Mouse (Mus musculus): Measurements from ENCODE around the gene Dph2. TPM values are rescaled to one million over a fixed set of nuclear protein-coding genes. Genes with fewer than 3 reads are reported as not detected.

Dph2 gene
- polyA plus RNA-seq, 1 experiment from 2014 or later: 22.0 TPM

DNA sequence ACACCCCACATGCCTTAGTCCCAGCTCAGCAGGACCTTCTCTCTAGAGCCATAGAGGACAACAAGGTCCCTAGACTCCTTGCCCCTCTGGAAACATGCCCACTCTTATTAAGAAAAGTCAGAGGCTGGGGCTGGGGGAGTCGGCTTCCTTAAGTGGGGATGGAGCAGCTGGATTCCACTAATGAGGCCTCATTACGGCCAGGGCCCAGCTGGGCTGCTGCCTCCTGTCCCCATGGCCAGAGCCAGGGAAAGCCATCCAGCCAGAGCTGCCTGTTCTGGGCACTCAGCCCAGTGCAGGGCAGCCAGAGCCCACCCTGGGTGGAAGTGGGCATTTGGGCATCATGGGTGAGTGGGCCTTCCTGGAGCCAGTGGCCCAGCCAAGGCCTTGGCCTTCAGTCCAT is 44.8 kb downstream of the Dph2 start:
- Histone ChIP-seq H3K9me3 (ENCODE audit: control insufficient read depth, low read length) (no peaks in the 10 kb centered on the region), H3K4me1 (ENCODE audit: control insufficient read depth, insufficient read depth, low read length) (no peaks in the 10 kb centered on the region), H3K27ac (ENCODE audit: low read depth, low read length) (no peak overlapping the region), H3K36me3 (ENCODE audit: control insufficient read depth, insufficient read depth, low read length) (peaks cover 2% of the 10 kb centered on the region; the same call in 1 of the 2 replicates), H3K4me3 (ENCODE audit: low read length) (no peak overlapping the region), H3K4me2 (replicated peaks; ENCODE audit: low read depth, low read length) (no peak overlapping the region), H3K9ac (ENCODE audit: low read depth, low read length) (no peak overlapping the region), H3K27me3 (ENCODE audit: control insufficient read depth, insufficient read depth, low read length) (no peaks in the 10 kb centered on the region)
- 44% methylated on average over 2 of the region's 2 CpGs for WGBS
- ATAC-seq (ENCODE audit: low FRiP score, low TSS enrichment): no peak

DNA sequence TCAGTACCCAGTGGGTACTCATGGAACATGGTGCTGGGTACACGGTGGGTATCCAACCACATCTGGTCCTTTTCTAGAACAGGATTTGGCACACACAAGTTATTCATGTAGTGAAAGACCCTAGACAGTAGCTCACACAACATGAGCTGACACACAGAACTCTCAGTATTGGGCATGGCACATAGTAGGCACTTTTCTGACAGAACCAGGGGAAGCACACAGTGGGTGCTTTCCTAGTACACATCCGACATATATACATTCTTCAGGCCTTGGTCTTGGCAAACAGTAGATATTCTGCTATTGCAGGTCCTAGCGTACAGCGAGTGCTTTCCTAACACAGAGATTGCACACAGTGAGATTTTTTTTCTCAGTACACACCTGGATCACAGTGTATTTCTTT is 45.6 kb downstream of the Dph2 start:
- Histone ChIP-seq H3K9ac (ENCODE audit: low read depth, low read length) (no peak overlapping the region), H3K27ac (ENCODE audit: low read depth, low read length) (no peak overlapping the region), H3K27me3 (ENCODE audit: control insufficient read depth, insufficient read depth, low read length) (no peaks in the 10 kb centered on the region), H3K4me1 (ENCODE audit: control insufficient read depth, insufficient read depth, low read length) (no peaks in the 10 kb centered on the region), H3K36me3 (ENCODE audit: control insufficient read depth, insufficient read depth, low read length) (peaks cover 2% of the 10 kb centered on the region; the same call in 1 of the 2 replicates), H3K4me2 (replicated peaks; ENCODE audit: low read depth, low read length) (no peak overlapping the region), H3K4me3 (ENCODE audit: low read length) (no peak overlapping the region), H3K9me3 (ENCODE audit: control insufficient read depth, low read length) (no peaks in the 10 kb centered on the region)
- ATAC-seq (ENCODE audit: low FRiP score, low TSS enrichment): no peak
- 94% methylated on average over 4 of the region's 4 CpGs for WGBS

DNA sequence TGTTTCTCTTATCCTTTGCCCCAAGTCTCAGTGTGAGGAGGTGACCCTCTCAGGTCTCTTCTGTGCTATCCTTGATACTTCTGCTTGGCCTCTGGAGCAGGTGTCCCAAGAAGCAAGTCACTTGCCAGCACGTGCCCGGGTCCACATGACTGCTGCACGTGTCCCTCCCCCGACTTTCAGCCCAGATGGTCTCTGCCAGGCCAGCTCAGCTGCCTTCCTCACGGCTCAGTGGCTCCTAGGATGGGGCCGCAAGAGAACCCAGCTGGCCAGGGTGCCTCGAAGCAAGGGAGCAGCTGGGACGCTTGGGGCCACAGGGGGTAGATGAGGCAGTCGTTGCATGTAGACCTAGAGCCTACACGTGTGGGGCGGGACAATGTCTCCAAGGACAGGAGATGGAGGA is 46.5 kb downstream of the Dph2 start:
- ATAC-seq (ENCODE audit: low FRiP score, low TSS enrichment): no peak
- 66% methylated on average over 11 of the region's 11 CpGs for whole genome bisulfite sequencing
- H3K9me3 ChIP-seq (ENCODE audit: control insufficient read depth, low read length): no peaks in the 10 kb centered on the region
- no peak overlapping the region for H3K27ac ChIP-seq (ENCODE audit: low read depth, low read length)
- no peak overlapping the region for H3K4me2 ChIP-seq (replicated peaks; ENCODE audit: low read depth, low read length)
- H3K27me3 ChIP-seq (ENCODE audit: control insufficient read depth, insufficient read depth, low read length): no peaks in the 10 kb centered on the region
- no peaks in the 10 kb centered on the region for H3K4me1 ChIP-seq (ENCODE audit: control insufficient read depth, insufficient read depth, low read length)
- no peak overlapping the region for H3K9ac ChIP-seq (ENCODE audit: low read depth, low read length)
- peaks cover 2% of the 10 kb centered on the region; the same call in 1 of the 2 replicates for H3K36me3 ChIP-seq (ENCODE audit: control insufficient read depth, insufficient read depth, low read length)
- H3K4me3 ChIP-seq (ENCODE audit: low read length): no peak overlapping the region

DNA sequence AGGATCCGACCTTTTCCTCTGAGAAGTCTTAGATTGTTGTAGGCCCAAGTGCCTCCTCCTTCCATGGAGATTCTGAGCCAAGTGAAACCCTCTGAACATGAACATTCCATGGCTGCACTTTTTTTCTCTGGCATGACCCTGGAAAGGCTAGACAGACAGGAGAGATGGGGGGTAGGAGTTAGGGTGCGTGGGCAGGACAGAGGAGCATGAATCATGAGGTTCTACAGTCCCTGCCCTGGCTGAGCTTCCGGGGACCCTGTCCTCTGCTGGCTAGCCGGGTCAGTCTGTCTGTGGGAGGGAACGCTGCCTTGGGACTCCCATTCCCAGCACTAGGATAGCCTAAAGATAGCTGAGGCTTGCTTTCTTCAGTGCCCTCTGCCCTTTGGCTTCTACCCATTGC is 47.4 kb downstream of the Dph2 start:
- Histone ChIP-seq H3K4me1 (ENCODE audit: control insufficient read depth, insufficient read depth, low read length) (no peaks in the 10 kb centered on the region), H3K9me3 (ENCODE audit: control insufficient read depth, low read length) (no peaks in the 10 kb centered on the region), H3K4me3 (ENCODE audit: low read length) (no peak overlapping the region), H3K9ac (ENCODE audit: low read depth, low read length) (no peak overlapping the region), H3K36me3 (ENCODE audit: control insufficient read depth, insufficient read depth, low read length) (peaks cover 2% of the 10 kb centered on the region; the same call in 1 of the 2 replicates), H3K4me2 (replicated peaks; ENCODE audit: low read depth, low read length) (no peak overlapping the region), H3K27me3 (ENCODE audit: control insufficient read depth, insufficient read depth, low read length) (no peaks in the 10 kb centered on the region), H3K27ac (ENCODE audit: low read depth, low read length) (no peak overlapping the region)
- ATAC-seq (ENCODE audit: low FRiP score, low TSS enrichment): no peak
- WGBS: 58% methylated on average over 5 of the region's 5 CpGs

DNA sequence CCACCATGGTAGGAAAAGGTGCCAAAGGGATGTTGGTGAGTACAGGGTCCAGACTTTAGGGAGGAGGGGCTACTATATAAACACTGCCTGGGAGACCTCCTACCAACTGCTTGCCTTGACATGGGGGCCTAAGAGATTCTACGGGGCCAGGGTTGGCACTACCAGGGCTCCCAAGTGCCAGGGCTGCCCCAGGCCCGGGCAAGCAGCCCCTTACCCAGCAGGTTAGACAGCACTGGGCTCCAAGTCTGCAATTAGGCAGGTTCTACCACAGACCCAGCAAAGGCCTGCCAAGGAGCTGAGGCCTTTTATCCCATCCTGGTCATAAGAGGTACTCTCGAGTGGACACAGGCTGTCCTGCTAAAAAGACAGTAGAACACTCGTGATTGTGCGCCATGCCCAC is 48.7 kb downstream of the Dph2 start:
- no peaks in the 10 kb centered on the region for H3K4me1 ChIP-seq (ENCODE audit: control insufficient read depth, insufficient read depth, low read length)
- H3K9me3 ChIP-seq (ENCODE audit: control insufficient read depth, low read length): no peaks in the 10 kb centered on the region
- no peaks in the 10 kb centered on the region for H3K27me3 ChIP-seq (ENCODE audit: control insufficient read depth, insufficient read depth, low read length)
- WGBS: 88% methylated on average over 5 of the region's 5 CpGs
- H3K36me3 ChIP-seq (ENCODE audit: control insufficient read depth, insufficient read depth, low read length): peaks cover 2% of the 10 kb centered on the region; the same call in 1 of the 2 replicates
- H3K27ac ChIP-seq (ENCODE audit: low read depth, low read length): no peak overlapping the region
- ATAC-seq (ENCODE audit: low FRiP score, low TSS enrichment): no peak
- no peak overlapping the region for H3K9ac ChIP-seq (ENCODE audit: low read depth, low read length)
- no peak overlapping the region for H3K4me2 ChIP-seq (replicated peaks; ENCODE audit: low read depth, low read length)
- H3K4me3 ChIP-seq (ENCODE audit: low read length): no peak overlapping the region

DNA sequence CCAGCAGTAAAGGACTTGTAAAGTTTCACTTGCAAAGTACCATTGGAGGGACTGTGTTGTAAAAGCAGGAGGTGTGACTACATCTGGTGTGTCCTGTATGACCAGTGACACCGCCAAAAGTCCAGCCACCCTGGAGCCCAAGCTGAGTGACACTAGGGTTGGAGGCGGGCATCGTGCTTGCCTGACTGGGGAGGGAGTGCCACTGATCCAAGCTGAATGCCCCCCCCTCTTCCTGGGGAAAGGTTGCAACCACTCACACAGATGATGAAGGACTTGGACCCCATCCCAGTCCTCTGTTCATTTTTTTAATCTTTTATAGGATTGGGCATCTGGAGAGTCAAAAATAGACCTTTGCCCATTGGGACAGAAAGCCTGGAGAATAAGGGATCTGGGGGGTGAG is 50.3 kb downstream of the Dph2 start:
- H3K27me3 ChIP-seq (ENCODE audit: control insufficient read depth, insufficient read depth, low read length): no peaks in the 10 kb centered on the region
- 0 out of 2 replicates have a peak, but pooled peaks cover 6% of the 10 kb centered on the region for H3K4me1 ChIP-seq (ENCODE audit: control insufficient read depth, insufficient read depth, low read length)
- H3K4me3 ChIP-seq (ENCODE audit: low read length): no peak overlapping the region
- H3K4me2 ChIP-seq (replicated peaks; ENCODE audit: low read depth, low read length): no peak overlapping the region
- no peak overlapping the region for H3K9ac ChIP-seq (ENCODE audit: low read depth, low read length)
- WGBS: 36% methylated on average over 3 of the region's 3 CpGs
- no peak for ATAC-seq (ENCODE audit: low FRiP score, low TSS enrichment)
- no peak overlapping the region for H3K27ac ChIP-seq (ENCODE audit: low read depth, low read length)
- no peaks in the 10 kb centered on the region for H3K9me3 ChIP-seq (ENCODE audit: control insufficient read depth, low read length)
- H3K36me3 ChIP-seq (ENCODE audit: control insufficient read depth, insufficient read depth, low read length): peaks cover 2% of the 10 kb centered on the region; the same call in 1 of the 2 replicates

DNA sequence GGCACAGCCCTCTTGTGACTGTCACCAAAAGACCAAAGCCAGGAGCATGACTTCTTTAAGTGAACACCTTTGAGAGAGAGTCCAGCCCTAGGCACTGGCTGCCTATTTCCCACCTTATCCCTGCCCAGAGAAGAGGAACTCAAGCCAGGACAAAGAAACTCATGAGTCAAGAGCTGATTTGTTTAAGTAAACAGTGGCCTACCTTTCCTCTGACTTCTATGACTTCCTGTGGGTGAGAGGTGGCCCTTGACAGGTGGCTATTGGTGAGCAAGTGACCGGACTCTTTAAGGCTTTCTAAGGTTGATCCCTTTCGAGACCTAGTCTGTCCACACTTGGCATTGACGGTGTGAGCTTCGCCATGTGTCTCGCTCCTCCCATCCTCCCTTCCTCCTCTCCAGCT is 51.0 kb downstream of the Dph2 start:
- H3K4me1 ChIP-seq (ENCODE audit: control insufficient read depth, insufficient read depth, low read length): 0 out of 2 replicates have a peak, but pooled peaks cover 6% of the 10 kb centered on the region
- no peak overlapping the region for H3K9ac ChIP-seq (ENCODE audit: low read depth, low read length)
- H3K4me3 ChIP-seq (ENCODE audit: low read length): no peak overlapping the region
- no peaks in the 10 kb centered on the region for H3K9me3 ChIP-seq (ENCODE audit: control insufficient read depth, low read length)
- H3K36me3 ChIP-seq (ENCODE audit: control insufficient read depth, insufficient read depth, low read length): peaks cover 2% of the 10 kb centered on the region; the same call in 1 of the 2 replicates
- 85% methylated on average over 5 of the region's 5 CpGs for WGBS
- no peak overlapping the region for H3K27ac ChIP-seq (ENCODE audit: low read depth, low read length)
- no peak for ATAC-seq (ENCODE audit: low FRiP score, low TSS enrichment)
- no peak overlapping the region for H3K4me2 ChIP-seq (replicated peaks; ENCODE audit: low read depth, low read length)
- H3K27me3 ChIP-seq (ENCODE audit: control insufficient read depth, insufficient read depth, low read length): no peaks in the 10 kb centered on the region

DNA sequence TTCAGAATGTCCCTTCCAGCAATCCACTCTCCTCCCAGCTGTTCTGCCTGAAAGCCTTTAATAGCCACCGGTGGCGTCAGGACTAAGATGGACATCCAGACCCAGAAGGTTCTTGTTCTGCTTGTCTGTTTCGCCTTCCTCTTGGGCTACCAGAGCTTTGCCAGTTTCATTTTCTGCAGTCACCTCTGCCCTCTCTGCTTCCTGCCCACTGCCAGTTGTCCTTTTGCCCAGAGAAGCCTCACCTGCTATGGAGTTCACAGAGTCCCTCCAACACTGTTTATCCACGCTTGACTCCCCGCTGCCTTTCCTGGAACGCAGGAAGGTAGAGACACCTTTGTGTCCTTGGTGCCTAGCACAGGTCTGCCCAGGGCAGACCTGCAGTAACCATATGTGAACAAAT is 52.5 kb downstream of the Dph2 start:
- no peak overlapping the region for H3K9ac ChIP-seq (ENCODE audit: low read depth, low read length)
- no peak overlapping the region for H3K27ac ChIP-seq (ENCODE audit: low read depth, low read length)

More for the DNA sequence above, 52.5 kb downstream of the Dph2 start:
- Histone ChIP-seq H3K4me3 (ENCODE audit: low read length) (no peak overlapping the region), H3K27me3 (ENCODE audit: control insufficient read depth, insufficient read depth, low read length) (no peaks in the 10 kb centered on the region; the same call in 1 of the 2 replicates), H3K36me3 (ENCODE audit: control insufficient read depth, insufficient read depth, low read length) (peaks cover 2% of the 10 kb centered on the region; the same call in 1 of the 2 replicates), H3K9me3 (ENCODE audit: control insufficient read depth, low read length) (no peaks in the 10 kb centered on the region), H3K4me2 (replicated peaks; ENCODE audit: low read depth, low read length) (no peak overlapping the region), H3K4me1 (ENCODE audit: control insufficient read depth, insufficient read depth, low read length) (0 out of 2 replicates have a peak, but pooled peaks cover 11% of the 10 kb centered on the region)
- no peak for ATAC-seq (ENCODE audit: low FRiP score, low TSS enrichment)
- WGBS: 54% methylated on average over 6 of the region's 6 CpGs

Data from kidney, embryonic 14.5 days (tissue).